Comparison of ENCODE assay signal across 18 mouse cellular contexts in genomic region chr13:119339016-119339415, GRCm38 (mm10).
DNase-seq lines count a peak whose midpoint lies in the region; ATAC-seq and TF ChIP-seq lines count a peak whose summit lies in the region.
"Had no signal": no experiment of that assay in that cellular context is flagged by ENCODE, and none has a peak within 500 bp of the region (broad histone marks: within the 10 kb centered on the region; RNA-seq: fewer than 3 reads in every experiment).

No protein-coding gene starts in this region.

- H3K27me3 ChIP-seq in intestine, embryonic 16.5 days (replicated peaks; ENCODE audit: control insufficient read depth, insufficient read depth, low read length) = no peaks in the 10 kb centered on the region
- no peaks in the 10 kb centered on the region for H3K27me3 ChIP-seq in intestine, embryonic 15.5 days (replicated peaks)
- no peaks in the 10 kb centered on the region for H3K27me3 ChIP-seq in kidney, postnatal 0 days (ENCODE audit: insufficient read depth, low read length)
- no peaks in the 10 kb centered on the region for H3K27me3 ChIP-seq in kidney, embryonic 14.5 days (ENCODE audit: control insufficient read depth, insufficient read depth, low read length)
- no peaks in the 10 kb centered on the region for H3K27me3 ChIP-seq in lung, embryonic 16.5 days (ENCODE audit: control insufficient read depth, insufficient read depth, low read depth, low read length)
- H3K27me3 ChIP-seq: embryonic facial prominence, embryonic 13.5 days; forebrain, embryonic 13.5 days; heart, embryonic 12.5 days; heart, embryonic 15.5 days; hindbrain, embryonic 13.5 days had no signal

- H3K4me3 ChIP-seq in intestine, embryonic 16.5 days (ENCODE audit: low read length) = no peak overlapping the region
- H3K4me3 ChIP-seq in intestine, embryonic 15.5 days (replicated peaks) = no peak overlapping the region
- no peak overlapping the region for H3K4me3 ChIP-seq in kidney, postnatal 0 days (replicated peaks; ENCODE audit: low read depth, low read length)
- H3K4me3 ChIP-seq in kidney, embryonic 14.5 days (ENCODE audit: low read length) = no peak overlapping the region
- H3K4me3 ChIP-seq in lung, embryonic 16.5 days (ENCODE audit: low read length) = no peak overlapping the region
- H3K4me3 ChIP-seq: embryonic facial prominence, embryonic 13.5 days; forebrain, embryonic 10.5 days; forebrain, embryonic 13.5 days; heart, embryonic 12.5 days; heart, embryonic 15.5 days; hindbrain, embryonic 10.5 days; hindbrain, embryonic 13.5 days had no signal

- H3K9ac ChIP-seq in intestine, embryonic 16.5 days (ENCODE audit: low read depth, low read length) = no peak overlapping the region
- no peak overlapping the region for H3K9ac ChIP-seq in intestine, embryonic 15.5 days
- no peak overlapping the region for H3K9ac ChIP-seq in kidney, postnatal 0 days (ENCODE audit: low read depth, low read length)
- no peak overlapping the region for H3K9ac ChIP-seq in kidney, embryonic 14.5 days (ENCODE audit: low read depth, low read length)
- peak overlapping the region; percentile 24; the same call in 1 of the 2 replicates for H3K9ac ChIP-seq in lung, embryonic 16.5 days (ENCODE audit: low read length)
- H3K9ac ChIP-seq: embryonic facial prominence, embryonic 13.5 days; forebrain, embryonic 13.5 days; heart, embryonic 12.5 days; heart, embryonic 15.5 days; hindbrain, embryonic 13.5 days had no signal

- peak; percentile 60 for DNase-seq in kidney, postnatal 0 days (ENCODE audit: low spot score)
- no peak for DNase-seq in lung, postnatal 10 days
- DNase-seq: adrenal gland, adult 2 months; cerebellum, adult 11 months; cerebellum, adult 9-11 months had no signal

- H3K4me2 ChIP-seq in intestine, embryonic 16.5 days (ENCODE audit: low read depth, low read length) = no peak overlapping the region
- H3K4me2 ChIP-seq in intestine, embryonic 15.5 days (replicated peaks) = no peak overlapping the region
- no peak overlapping the region for H3K4me2 ChIP-seq in kidney, postnatal 0 days (ENCODE audit: low read length)
- H3K4me2 ChIP-seq in kidney, embryonic 14.5 days (replicated peaks; ENCODE audit: low read depth, low read length) = no peak overlapping the region
- H3K4me2 ChIP-seq in lung, embryonic 16.5 days (ENCODE audit: low read depth, low read length) = no peak overlapping the region
- H3K4me2 ChIP-seq: embryonic facial prominence, embryonic 13.5 days; forebrain, embryonic 13.5 days; heart, embryonic 12.5 days; heart, embryonic 15.5 days; hindbrain, embryonic 13.5 days had no signal

- ATAC-seq in intestine, embryonic 16.5 days = 0 out of 2 replicates have a peak, but pooled peaks have one; percentile 26
- ATAC-seq in intestine, embryonic 15.5 days = no peak
- no peak for ATAC-seq in kidney, postnatal 0 days (replicated peaks; ENCODE audit: low FRiP score, low read depth)
- ATAC-seq in kidney, embryonic 14.5 days (ENCODE audit: low FRiP score, low TSS enrichment) = no peak
- ATAC-seq in lung, embryonic 16.5 days (ENCODE audit: low read depth) = peak; percentile 86
- ATAC-seq: CD4-positive, CD25-positive, alpha-beta regulatory T cell, adult 4 months; forebrain, embryonic 13.5 days; forebrain, embryonic 16.5 days had no signal

- H3K9me3 ChIP-seq in intestine, embryonic 16.5 days (ENCODE audit: control insufficient read depth, low read length) = no peaks in the 10 kb centered on the region
- H3K9me3 ChIP-seq in intestine, embryonic 15.5 days = no peaks in the 10 kb centered on the region
- H3K9me3 ChIP-seq in kidney, postnatal 0 days (replicated peaks; ENCODE audit: low read length) = no peaks in the 10 kb centered on the region
- no peaks in the 10 kb centered on the region for H3K9me3 ChIP-seq in kidney, embryonic 14.5 days (ENCODE audit: control insufficient read depth, low read length)
- no peaks in the 10 kb centered on the region for H3K9me3 ChIP-seq in lung, embryonic 16.5 days (ENCODE audit: control insufficient read depth, low read length)
- H3K9me3 ChIP-seq: embryonic facial prominence, embryonic 13.5 days; forebrain, embryonic 10.5 days; forebrain, embryonic 13.5 days; heart, embryonic 12.5 days; heart, embryonic 15.5 days; hindbrain, embryonic 10.5 days; hindbrain, embryonic 13.5 days had no signal

- TF ChIP-seq CTCF in kidney, postnatal 0 days (IDR thresholded peaks at IDR 0.05; ENCODE audit: low read depth) = no peak

- peaks cover 3% of the 10 kb centered on the region for H3K36me3 ChIP-seq in intestine, embryonic 16.5 days (ENCODE audit: control insufficient read depth, insufficient read depth, low read length)
- H3K36me3 ChIP-seq in intestine, embryonic 15.5 days = 0 out of 2 replicates have a peak, but pooled peaks cover 11% of the 10 kb centered on the region
- H3K36me3 ChIP-seq in kidney, postnatal 0 days (ENCODE audit: insufficient read depth, low read length) = peaks cover 12% of the 10 kb centered on the region; the same call in 1 of the 2 replicates
- peaks cover 8% of the 10 kb centered on the region; the same call in 1 of the 2 replicates for H3K36me3 ChIP-seq in kidney, embryonic 14.5 days (ENCODE audit: control insufficient read depth, insufficient read depth, low read length)
- H3K36me3 ChIP-seq in lung, embryonic 16.5 days (ENCODE audit: control insufficient read depth, insufficient read depth, low read length) = peaks cover 6% of the 10 kb centered on the region; the same call in 1 of the 2 replicates

- 53% methylated on average over 5 of the region's 5 CpGs for WGBS in intestine, embryonic 16.5 days
- 65% methylated on average over 5 of the region's 5 CpGs for WGBS in intestine, embryonic 15.5 days
- WGBS in kidney, postnatal 0 days = 50% methylated on average over 5 of the region's 5 CpGs
- WGBS in kidney, embryonic 14.5 days = 66% methylated on average over 5 of the region's 5 CpGs
- WGBS in lung, embryonic 16.5 days = 41% methylated on average over 5 of the region's 5 CpGs

- no peak overlapping the region for H3K27ac ChIP-seq in intestine, embryonic 16.5 days (ENCODE audit: low read length)
- no peak overlapping the region for H3K27ac ChIP-seq in intestine, embryonic 15.5 days
- no peak overlapping the region for H3K27ac ChIP-seq in kidney, postnatal 0 days
- no peak overlapping the region for H3K27ac ChIP-seq in kidney, embryonic 14.5 days (ENCODE audit: low read depth, low read length)
- peak overlapping the region; percentile 88 for H3K27ac ChIP-seq in lung, embryonic 16.5 days (ENCODE audit: low read length)
- H3K27ac ChIP-seq: embryonic facial prominence, embryonic 13.5 days; forebrain, embryonic 10.5 days; forebrain, embryonic 13.5 days; heart, embryonic 15.5 days; hindbrain, embryonic 10.5 days; hindbrain, embryonic 13.5 days had no signal

- no peaks in the 10 kb centered on the region for H3K4me1 ChIP-seq in intestine, embryonic 16.5 days (ENCODE audit: control insufficient read depth, insufficient read depth, low read length)
- H3K4me1 ChIP-seq in intestine, embryonic 15.5 days (replicated peaks) = 0 out of 2 replicates have a peak, but pooled peaks cover 2% of the 10 kb centered on the region
- no peaks in the 10 kb centered on the region; the same call in 1 of the 2 replicates for H3K4me1 ChIP-seq in kidney, postnatal 0 days (replicated peaks; ENCODE audit: insufficient read depth, low read length)
- no peaks in the 10 kb centered on the region for H3K4me1 ChIP-seq in kidney, embryonic 14.5 days (ENCODE audit: control insufficient read depth, insufficient read depth, low read length)
- peaks cover 5% of the 10 kb centered on the region; the same call in 1 of the 2 replicates for H3K4me1 ChIP-seq in lung, embryonic 16.5 days (replicated peaks; ENCODE audit: control insufficient read depth, insufficient read depth, low read length)
- H3K4me1 ChIP-seq: embryonic facial prominence, embryonic 13.5 days; forebrain, embryonic 10.5 days; forebrain, embryonic 13.5 days; heart, embryonic 12.5 days; hindbrain, embryonic 10.5 days; hindbrain, embryonic 13.5 days had no signal

Comparison
In these comparisons a context has a peak if more than half of its experiments do, and no peak if none do; other contexts are left out.
1. ATAC-seq: peak in intestine, embryonic 16.5 days (single experiment) and lung, embryonic 16.5 days (single experiment); none in intestine, embryonic 15.5 days (single experiment), kidney, postnatal 0 days (single experiment) and kidney, embryonic 14.5 days (single experiment).